Mouse (Mus musculus): Measurements from ENCODE around the gene Psma1. TPM values are rescaled to one million over a fixed set of nuclear protein-coding genes. Genes with fewer than 3 reads are reported as not detected.

The Psma1 gene
- polyA plus RNA-seq, 1 experiment from 2014 or later: 430 TPM

- Histone ChIP-seq H3K4me1 (ENCODE audit: insufficient read depth, low read length) (0 out of 2 replicates have a peak, but pooled peaks cover 4% of the 10 kb centered on the region), H3K9ac (replicated peaks; ENCODE audit: low read length) (no peak overlapping the region), H3K4me3 (ENCODE audit: low read length) (no peak overlapping the region), H3K4me2 (replicated peaks; ENCODE audit: low read depth, low read length) (no peak overlapping the region), H3K9me3 (ENCODE audit: low read length) (no peaks in the 10 kb centered on the region), H3K36me3 (ENCODE audit: insufficient read depth, low read length) (no peaks in the 10 kb centered on the region), H3K27ac (ENCODE audit: low read length) (no peak overlapping the region), H3K27me3 (ENCODE audit: insufficient read depth, low read length) (no peaks in the 10 kb centered on the region)
- WGBS: 61% methylated on average over 3 of the region's 3 CpGs
- ATAC-seq (ENCODE audit: low FRiP score, low TSS enrichment): no peak
Observed at GRCm38 (mm10) chr7:114281671-114282070, 5.8 kb upstream of the Psma1 start.

GRCm38 (mm10) chr7:114275372-114276004, 430 bp downstream of the Psma1 start:
- Histone ChIP-seq H3K9ac (replicated peaks; ENCODE audit: low read length) (peak overlapping the region; percentile 77), H3K36me3 (ENCODE audit: insufficient read depth, low read length) (peaks cover 21% of the 10 kb centered on the region), H3K4me2 (replicated peaks; ENCODE audit: low read depth, low read length) (peak overlapping the region; percentile 92), H3K4me1 (ENCODE audit: insufficient read depth, low read length) (peaks cover 13% of the 10 kb centered on the region), H3K9me3 (ENCODE audit: low read length) (no peaks in the 10 kb centered on the region), H3K4me3 (ENCODE audit: low read length) (peak overlapping the region; percentile 82), H3K27ac (ENCODE audit: low read length) (peak overlapping the region; percentile 54), H3K27me3 (ENCODE audit: insufficient read depth, low read length) (no peaks in the 10 kb centered on the region)
- WGBS: under 1% methylated on average over 24 of the region's 24 CpGs
- ATAC-seq (ENCODE audit: low FRiP score, low TSS enrichment): no peak; the same call in 1 of the 2 replicates

GRCm38 (mm10) chr7:114268446-114268845, 7.5 kb downstream of the Psma1 start:
- Histone ChIP-seq H3K4me1 (ENCODE audit: insufficient read depth, low read length) (no peaks in the 10 kb centered on the region), H3K4me2 (replicated peaks; ENCODE audit: low read depth, low read length) (no peak overlapping the region), H3K9ac (replicated peaks; ENCODE audit: low read length) (no peak overlapping the region), H3K27ac (ENCODE audit: low read length) (no peak overlapping the region), H3K27me3 (ENCODE audit: insufficient read depth, low read length) (no peaks in the 10 kb centered on the region), H3K36me3 (ENCODE audit: insufficient read depth, low read length) (peaks cover 78% of the 10 kb centered on the region), H3K4me3 (ENCODE audit: low read length) (no peak overlapping the region), H3K9me3 (ENCODE audit: low read length) (peaks cover 4% of the 10 kb centered on the region)
- 93% methylated on average over 5 of the region's 5 CpGs for WGBS
- ATAC-seq (ENCODE audit: low FRiP score, low TSS enrichment): no peak

GRCm38 (mm10) chr7:114253885-114254833, 21.8 kb downstream of the Psma1 start, which contains the start of gene Copb1:
Copb1 (minus strand) TSS chr7:114254711.
- H3K36me3 ChIP-seq (ENCODE audit: insufficient read depth, low read length): peaks cover 23% of the 10 kb centered on the region
- peak; percentile 99 for ATAC-seq (ENCODE audit: low FRiP score, low TSS enrichment)
- peak within 1 kb of the TSS; percentile 82 for H3K4me3 ChIP-seq (ENCODE audit: low read length)
- peak within 1 kb of the TSS; percentile 62 for H3K4me2 ChIP-seq (replicated peaks; ENCODE audit: low read depth, low read length)
- H3K4me1 ChIP-seq (ENCODE audit: insufficient read depth, low read length): peaks cover 3% of the 10 kb centered on the region; the same call in 1 of the 2 replicates
- H3K27me3 ChIP-seq (ENCODE audit: insufficient read depth, low read length): no peaks in the 10 kb centered on the region
- no peaks in the 10 kb centered on the region for H3K9me3 ChIP-seq (ENCODE audit: low read length)
- peak within 1 kb of the TSS; percentile 95 for H3K9ac ChIP-seq (replicated peaks; ENCODE audit: low read length)
- WGBS: 1% methylated on average over 68 of the region's 75 CpGs
- H3K27ac ChIP-seq (ENCODE audit: low read length): peak within 1 kb of the TSS; percentile 72

GRCm38 (mm10) chr7:114251684-114252083, 24.2 kb downstream of the Psma1 start:
- H3K9me3 ChIP-seq (ENCODE audit: low read length): no peaks in the 10 kb centered on the region
- no peak overlapping the region for H3K27ac ChIP-seq (ENCODE audit: low read length)
- no peak for ATAC-seq (ENCODE audit: low FRiP score, low TSS enrichment)
- peaks cover 3% of the 10 kb centered on the region; the same call in 1 of the 2 replicates for H3K4me1 ChIP-seq (ENCODE audit: insufficient read depth, low read length)
- WGBS: 94% methylated on average over 3 of the region's 3 CpGs
- H3K4me3 ChIP-seq (ENCODE audit: low read length): no peak overlapping the region
- no peak overlapping the region for H3K9ac ChIP-seq (replicated peaks; ENCODE audit: low read length)
- no peak overlapping the region for H3K4me2 ChIP-seq (replicated peaks; ENCODE audit: low read depth, low read length)
- peaks cover 39% of the 10 kb centered on the region for H3K36me3 ChIP-seq (ENCODE audit: insufficient read depth, low read length)
- no peaks in the 10 kb centered on the region for H3K27me3 ChIP-seq (ENCODE audit: insufficient read depth, low read length)

- Histone ChIP-seq H3K4me2 (replicated peaks; ENCODE audit: low read depth, low read length) (no peak overlapping the region), H3K4me1 (ENCODE audit: insufficient read depth, low read length) (no peaks in the 10 kb centered on the region), H3K36me3 (ENCODE audit: insufficient read depth, low read length) (peaks cover 50% of the 10 kb centered on the region), H3K27ac (ENCODE audit: low read length) (no peak overlapping the region), H3K9ac (replicated peaks; ENCODE audit: low read length) (no peak overlapping the region), H3K4me3 (ENCODE audit: low read length) (no peak overlapping the region), H3K27me3 (ENCODE audit: insufficient read depth, low read length) (no peaks in the 10 kb centered on the region), H3K9me3 (ENCODE audit: low read length) (no peaks in the 10 kb centered on the region)
- 83% methylated on average over 7 of the region's 7 CpGs for WGBS
- no peak for ATAC-seq (ENCODE audit: low FRiP score, low TSS enrichment)
Observed at GRCm38 (mm10) chr7:114233980-114234379, 41.9 kb downstream of the Psma1 start.

GRCm38 (mm10) chr7:114232982-114233381, 42.9 kb downstream of the Psma1 start:
- Histone ChIP-seq H3K4me2 (replicated peaks; ENCODE audit: low read depth, low read length) (no peak overlapping the region), H3K9ac (replicated peaks; ENCODE audit: low read length) (no peak overlapping the region), H3K27ac (ENCODE audit: low read length) (no peak overlapping the region), H3K27me3 (ENCODE audit: insufficient read depth, low read length) (no peaks in the 10 kb centered on the region), H3K36me3 (ENCODE audit: insufficient read depth, low read length) (peaks cover 48% of the 10 kb centered on the region), H3K9me3 (ENCODE audit: low read length) (no peaks in the 10 kb centered on the region), H3K4me3 (ENCODE audit: low read length) (no peak overlapping the region), H3K4me1 (ENCODE audit: insufficient read depth, low read length) (no peaks in the 10 kb centered on the region)
- ATAC-seq (ENCODE audit: low FRiP score, low TSS enrichment): no peak
- 91% methylated on average over 7 of the region's 7 CpGs for WGBS

- no peaks in the 10 kb centered on the region for H3K4me1 ChIP-seq (ENCODE audit: insufficient read depth, low read length)
- WGBS: 96% methylated on average over 3 of the region's 3 CpGs
- H3K27ac ChIP-seq (ENCODE audit: low read length): no peak overlapping the region
- peaks cover 46% of the 10 kb centered on the region for H3K36me3 ChIP-seq (ENCODE audit: insufficient read depth, low read length)
- H3K4me2 ChIP-seq (replicated peaks; ENCODE audit: low read depth, low read length): no peak overlapping the region
- no peak for ATAC-seq (ENCODE audit: low FRiP score, low TSS enrichment)
- no peaks in the 10 kb centered on the region for H3K27me3 ChIP-seq (ENCODE audit: insufficient read depth, low read length)
- no peak overlapping the region for H3K9ac ChIP-seq (replicated peaks; ENCODE audit: low read length)
- H3K4me3 ChIP-seq (ENCODE audit: low read length): no peak overlapping the region
- H3K9me3 ChIP-seq (ENCODE audit: low read length): no peaks in the 10 kb centered on the region
Observed at GRCm38 (mm10) chr7:114231857-114232256, 44.1 kb downstream of the Psma1 start.

- no peaks in the 10 kb centered on the region for H3K4me1 ChIP-seq (ENCODE audit: insufficient read depth, low read length)
- ATAC-seq (ENCODE audit: low FRiP score, low TSS enrichment): no peak
- H3K27me3 ChIP-seq (ENCODE audit: insufficient read depth, low read length): no peaks in the 10 kb centered on the region
- H3K36me3 ChIP-seq (ENCODE audit: insufficient read depth, low read length): peaks cover 42% of the 10 kb centered on the region
- 96% methylated on average over 1 of the region's 1 CpGs for WGBS
- H3K9me3 ChIP-seq (ENCODE audit: low read length): no peaks in the 10 kb centered on the region
- H3K9ac ChIP-seq (replicated peaks; ENCODE audit: low read length): no peak overlapping the region
- no peak overlapping the region for H3K27ac ChIP-seq (ENCODE audit: low read length)
- no peak overlapping the region for H3K4me3 ChIP-seq (ENCODE audit: low read length)
- no peak overlapping the region for H3K4me2 ChIP-seq (replicated peaks; ENCODE audit: low read depth, low read length)
Observed at GRCm38 (mm10) chr7:114226521-114226920, 49.4 kb downstream of the Psma1 start.
